Mouse (Mus musculus): ENCODE measurements around the gene Gm7879.
"Not testable (repeated sequence)": the region's sequence is repeated elsewhere in the genome, so short reads cannot be mapped to it uniquely, and the experiment has no call there.

GRCm38 (mm10) chr5:43912844-43913243, at the start of gene Gm7879:
- TF ChIP-seq NANOG (IDR thresholded peaks at IDR 0.05; ENCODE audit: borderline replicate concordance, low read length); CTCF (conservative IDR thresholded peaks at IDR 0.05; ENCODE audit: low read length): not testable (repeated sequence)
